Mouse (Mus musculus) myocyte (in vitro differentiated cells): ENCODE measurements around the gene Dlx4.

Source experiments
- CEBPB ChIP-seq: IDR thresholded peaks from 2 replicates; pipeline ENCODE4 v1.6.1; 2011; ENCODE audit warnings: mild to moderate bottlenecking, moderate library complexity; ENCODE audit not compliant: poor library complexity, insufficient read depth, severe bottlenecking
- E2F4 ChIP-seq: IDR thresholded peaks from one replicate; pipeline ENCODE4 v1.6.1; 2011; ENCODE audit warnings: mild to moderate bottlenecking, control low read depth, moderate library complexity; ENCODE audit not compliant: insufficient read depth
- MAX ChIP-seq: IDR thresholded peaks from one replicate; pipeline ENCODE4 v1.6.1; 2011; ENCODE audit warnings: low read depth, mild to moderate bottlenecking, control low read depth
- MYOD1 ChIP-seq, 3 experiments: IDR thresholded peaks; one replicate each; pipeline ENCODE4 v1.6.1; 2011; ENCODE audit warnings: control low read depth in 2 of 3, low read depth in 2 of 3, mild to moderate bottlenecking in 2 of 3, moderate library complexity in 1 of 3; ENCODE audit not compliant: insufficient read length in 2 of 3, control insufficient read depth in 1 of 3
- MYOG ChIP-seq, 3 experiments: IDR thresholded peaks; one replicate each; pipeline ENCODE4 v1.6.1; 2011; ENCODE audit warnings: control low read depth in 2 of 3, low read depth in 2 of 3, mild to moderate bottlenecking in 2 of 3; ENCODE audit not compliant: insufficient read length in 2 of 3, control insufficient read depth in 1 of 3, insufficient read depth in 1 of 3
- POLR2A ChIP-seq: IDR thresholded peaks from one replicate; pipeline ENCODE4 v1.6.1; 2011; ENCODE audit warnings: low read depth, mild to moderate bottlenecking, control low read depth, moderate library complexity; ENCODE audit not compliant: insufficient read length
- POLR2AphosphoS2 ChIP-seq: IDR thresholded peaks from one replicate; pipeline ENCODE4 v1.6.1; 2011; ENCODE audit warnings: low read depth, control low read depth; ENCODE audit not compliant: insufficient read length
- SRF ChIP-seq: IDR thresholded peaks from one replicate; pipeline ENCODE4 v1.6.1; 2011; ENCODE audit warnings: low read depth; ENCODE audit not compliant: control insufficient read depth, insufficient read length
- TCF12 ChIP-seq: IDR thresholded peaks from one replicate; pipeline ENCODE4 v1.6.1; 2011; ENCODE audit warnings: mild to moderate bottlenecking, control low read depth; ENCODE audit not compliant: poor library complexity, insufficient read depth, severe bottlenecking
- TCF3 ChIP-seq: IDR thresholded peaks from one replicate; pipeline ENCODE4 v1.6.1; 2011; ENCODE audit warnings: low read depth, control low read depth; ENCODE audit not compliant: insufficient read length
- USF1 ChIP-seq: IDR thresholded peaks from one replicate; pipeline ENCODE4 v1.6.1; 2011; ENCODE audit warnings: low read depth, mild to moderate bottlenecking, control low read depth, moderate library complexity

DNA sequence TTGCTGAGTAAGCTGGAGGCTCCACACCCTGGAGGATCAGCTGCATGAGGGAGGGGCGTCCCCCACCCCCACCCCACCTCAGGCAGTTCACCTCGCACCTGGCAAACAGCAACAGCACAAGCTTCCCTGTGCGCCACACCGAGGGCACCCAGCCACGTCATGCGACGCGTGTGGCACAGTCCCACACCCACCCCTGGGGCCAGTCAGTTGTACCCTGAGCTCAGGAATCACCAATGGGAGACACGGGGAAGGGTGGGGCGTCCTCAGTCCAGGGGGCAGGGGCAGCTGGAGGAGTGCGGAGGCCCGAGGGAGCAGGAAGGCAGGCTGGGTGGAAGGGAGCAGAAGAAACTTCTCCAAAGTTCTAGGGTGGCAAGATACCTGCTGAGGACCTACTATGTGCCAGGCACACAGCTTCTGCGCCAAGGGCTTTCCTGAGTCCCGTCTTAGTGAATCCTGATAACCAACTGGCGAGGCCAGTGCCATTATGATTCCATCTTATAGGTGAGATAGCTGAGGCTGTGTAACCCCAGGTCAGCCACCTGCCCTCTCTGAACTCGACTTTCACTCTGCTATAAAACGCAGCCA is 15.3 kb downstream of the Dlx4 start:
- no peak for TF ChIP-seq POLR2A
- TF ChIP-seq POLR2AphosphoS2 = no peak
- TF ChIP-seq TCF3 = no peak
- TF ChIP-seq CEBPB = no peak
- TF ChIP-seq MYOD1 (IDR thresholded peaks at IDR 0.05; ENCODE audit: control insufficient read depth in 1 of 3, insufficient read length in 2 of 3, low read depth in 2 of 3) = no peak
- no peak for TF ChIP-seq E2F4
- no peak for TF ChIP-seq MYOG (IDR thresholded peaks at IDR 0.05; ENCODE audit: control insufficient read depth in 1 of 3, insufficient read depth in 1 of 3, insufficient read length in 2 of 3, low read depth in 2 of 3)
- no peak for TF ChIP-seq USF1
- no peak for TF ChIP-seq SRF
- TF ChIP-seq TCF12 = no peak
- no peak for TF ChIP-seq MAX
